Mouse (Mus musculus) kidney, adult 18-20 months (tissue): ENCODE measurements around the gene Tbc1d8.

ENCODE experiments used
- DNase-seq: peaks from one replicate; pipeline ENCODE4 v3.0.0; 2021

Tbc1d8 gene

DNA sequence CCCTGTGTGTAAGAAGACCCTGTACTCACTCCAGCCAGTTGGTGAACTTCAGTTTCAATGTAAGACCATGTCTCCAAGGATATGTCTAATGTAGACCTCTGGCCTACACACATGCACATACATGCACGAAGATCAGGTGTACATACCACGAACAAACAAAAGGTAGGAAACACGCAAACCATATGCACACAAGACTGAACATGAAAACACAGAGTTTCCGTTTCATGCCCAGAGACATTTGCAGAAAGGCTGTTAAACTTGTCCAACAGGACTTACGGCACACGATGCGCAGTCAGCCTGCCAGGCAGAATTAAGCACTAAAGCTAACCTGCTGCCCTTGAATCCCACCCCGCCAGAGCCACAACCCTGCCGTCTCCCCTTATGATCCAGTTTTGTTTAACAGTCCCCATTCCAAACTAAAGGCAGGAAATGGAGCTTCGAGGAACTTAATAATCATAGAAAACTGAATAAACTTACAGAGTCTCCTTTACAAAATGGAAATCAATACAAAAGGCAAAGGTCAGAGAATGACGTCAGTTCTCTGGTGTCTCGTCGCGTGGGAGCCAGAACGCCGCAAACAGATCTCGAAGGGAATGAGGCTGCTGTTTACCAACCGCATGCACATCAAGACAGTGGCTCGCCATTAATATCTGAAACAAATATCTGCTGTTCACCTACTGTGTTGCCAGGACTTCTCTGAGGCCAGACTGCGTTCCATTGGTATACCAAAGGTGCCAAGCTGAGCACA lies 33.1 kb downstream of the Tbc1d8 start:
- no peak for DNase-seq

DNA sequence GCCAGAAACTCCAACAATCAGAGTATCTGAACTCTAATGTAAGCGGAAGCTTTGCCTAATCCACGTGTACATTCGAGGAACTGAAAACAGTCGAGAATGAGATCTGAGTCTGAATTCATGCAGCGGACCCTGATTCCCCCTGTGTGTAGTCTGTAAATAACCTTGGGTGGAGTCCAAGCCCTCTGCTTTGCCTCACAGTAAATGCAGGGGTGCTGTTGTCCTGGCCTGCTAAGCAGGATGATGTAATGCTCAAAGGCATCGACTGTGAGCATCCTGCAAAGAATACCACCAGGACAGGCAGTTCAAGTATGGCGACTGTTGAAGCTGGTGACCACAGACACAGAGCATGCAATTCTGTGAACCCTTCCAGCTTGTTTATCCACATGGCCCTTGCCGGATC lies 34.8 kb downstream of the Tbc1d8 start:
- DNase-seq: no peak

DNA sequence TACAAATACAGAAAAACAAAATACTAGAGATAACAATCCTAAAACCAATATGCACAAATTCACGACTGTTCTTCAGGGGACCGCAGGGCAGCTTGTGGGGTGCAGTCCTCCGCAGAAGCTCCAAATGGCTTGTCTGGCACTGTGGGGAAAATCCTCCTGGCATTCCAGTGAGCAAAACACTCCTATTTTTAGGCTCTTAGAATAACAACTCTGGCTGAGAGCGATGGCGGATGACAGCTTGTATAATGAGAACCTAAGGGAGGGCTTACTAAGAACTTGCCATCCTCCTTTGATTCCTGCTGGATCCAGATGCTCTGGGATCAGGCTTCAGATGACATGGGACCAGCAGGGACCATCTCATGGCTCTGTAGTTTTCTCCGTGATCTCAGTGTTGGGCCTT lies 36.9 kb downstream of the Tbc1d8 start:
- no peak for DNase-seq

DNA sequence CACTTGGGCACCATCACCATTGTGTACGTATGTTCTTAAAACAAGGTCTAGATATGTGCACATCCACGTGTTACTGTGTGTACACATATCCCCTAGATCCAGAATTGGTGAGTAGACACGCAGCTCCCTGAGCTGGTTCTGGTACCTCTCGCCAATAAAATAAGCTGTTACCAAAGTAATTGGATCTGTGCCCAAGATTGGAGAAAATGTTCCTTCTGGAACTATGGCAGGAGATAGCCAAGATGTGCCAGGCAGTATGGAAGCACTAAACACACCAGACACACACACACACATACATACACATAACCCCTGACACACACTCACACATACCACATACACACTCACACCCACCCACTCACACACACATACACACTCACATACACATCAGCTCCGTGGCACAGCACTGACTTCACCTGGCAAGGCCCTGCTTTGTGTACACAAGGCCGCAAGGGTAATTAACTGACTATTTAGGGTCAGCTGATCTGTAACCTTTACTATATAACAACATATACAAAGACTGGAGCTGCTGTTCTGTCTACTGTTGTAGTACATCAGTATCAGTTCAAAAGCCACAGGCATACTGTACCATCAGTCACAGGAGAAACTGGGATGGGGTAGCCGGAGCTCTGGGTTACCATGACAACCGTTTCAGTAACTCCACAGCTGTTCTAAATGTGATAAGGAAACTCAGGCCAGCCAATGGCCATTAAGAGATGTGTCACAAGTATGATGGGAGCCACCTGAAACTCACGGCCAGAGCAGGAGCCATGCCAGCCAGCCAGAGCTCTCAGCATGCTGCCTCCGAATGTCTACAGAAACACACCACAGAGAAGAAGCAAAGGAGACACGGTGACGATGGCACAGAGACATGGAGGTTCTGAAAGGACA lies 38.6 kb downstream of the Tbc1d8 start:
- no peak for DNase-seq

DNA sequence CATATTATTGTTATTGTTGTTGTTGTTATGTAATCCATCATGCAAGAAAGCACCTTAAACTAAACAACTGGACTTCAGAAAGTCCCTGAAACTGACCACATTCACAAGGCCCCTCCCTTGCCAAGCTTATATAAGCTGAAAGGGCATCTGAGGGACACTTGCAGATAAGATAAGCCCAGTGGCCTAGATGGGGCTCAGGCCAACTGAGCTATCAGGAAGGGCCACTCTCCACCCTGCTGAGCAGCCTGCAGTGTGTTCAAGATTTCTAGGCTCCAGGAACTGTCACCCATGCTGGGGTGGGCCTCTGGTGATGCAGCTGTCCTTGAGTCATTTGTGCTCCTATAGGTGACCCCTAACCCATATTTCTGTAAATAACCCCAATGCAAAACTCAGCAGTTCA lies 39.9 kb downstream of the Tbc1d8 start:
- no peak for DNase-seq

DNA sequence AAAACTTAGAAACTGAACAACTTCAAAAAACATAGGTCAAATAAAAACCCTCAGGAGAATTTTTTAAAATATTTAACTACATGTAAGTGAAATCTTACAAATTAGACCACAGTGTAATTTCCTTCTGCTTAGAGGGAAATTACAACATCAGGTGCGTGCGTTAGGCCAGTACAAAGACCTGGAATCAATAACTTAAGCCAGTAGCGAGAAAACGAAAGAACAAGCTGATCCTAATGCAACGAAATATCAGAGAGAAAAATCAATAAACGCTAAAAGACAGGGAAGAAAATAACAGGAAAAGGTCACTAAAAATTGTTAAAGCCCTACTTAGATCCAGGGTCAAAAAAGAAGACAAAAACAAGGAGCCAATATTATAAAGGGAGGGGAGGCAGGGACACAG lies 44.3 kb downstream of the Tbc1d8 start:
- no peak for DNase-seq

DNA sequence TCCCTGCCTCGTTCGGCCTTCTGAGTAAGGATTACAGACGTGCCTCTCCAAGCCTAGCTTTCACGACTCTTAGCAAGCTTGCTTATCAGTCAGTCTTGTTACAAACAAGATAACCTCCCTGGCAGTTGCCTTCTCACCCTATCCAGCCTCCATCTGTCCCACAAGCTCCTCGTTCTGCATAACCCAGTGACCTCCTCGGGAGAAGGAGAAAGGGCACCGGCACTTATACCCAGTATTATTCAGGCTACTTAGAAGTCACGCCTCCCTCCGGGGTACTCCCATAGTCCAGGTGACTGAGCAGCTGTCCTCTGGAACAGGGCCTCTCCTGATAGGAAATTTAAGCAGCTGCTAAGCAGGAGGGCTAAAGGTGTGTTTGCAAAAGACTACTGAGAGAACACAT lies 48.5 kb downstream of the Tbc1d8 start:
- no peak for DNase-seq

DNA sequence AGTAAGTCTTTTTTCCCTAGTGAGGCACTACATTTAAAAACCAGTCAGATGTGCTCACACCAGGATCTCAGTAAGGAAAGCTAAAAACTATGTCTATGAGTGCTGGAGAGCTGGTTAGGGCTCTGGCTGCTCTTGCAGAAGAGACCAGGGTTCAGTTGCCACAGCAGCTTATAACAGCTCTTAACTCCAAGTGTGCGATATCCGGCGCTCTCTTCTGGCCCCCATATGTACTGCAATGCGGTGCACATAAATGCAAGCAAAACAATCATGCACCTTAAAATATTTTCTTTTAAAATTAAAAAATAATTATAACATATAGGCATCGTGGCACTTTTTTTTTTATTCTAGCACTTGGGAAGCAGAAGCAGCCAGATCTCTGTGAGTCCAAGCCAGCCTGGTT lies 49.5 kb downstream of the Tbc1d8 start:
- no peak for DNase-seq

DNA sequence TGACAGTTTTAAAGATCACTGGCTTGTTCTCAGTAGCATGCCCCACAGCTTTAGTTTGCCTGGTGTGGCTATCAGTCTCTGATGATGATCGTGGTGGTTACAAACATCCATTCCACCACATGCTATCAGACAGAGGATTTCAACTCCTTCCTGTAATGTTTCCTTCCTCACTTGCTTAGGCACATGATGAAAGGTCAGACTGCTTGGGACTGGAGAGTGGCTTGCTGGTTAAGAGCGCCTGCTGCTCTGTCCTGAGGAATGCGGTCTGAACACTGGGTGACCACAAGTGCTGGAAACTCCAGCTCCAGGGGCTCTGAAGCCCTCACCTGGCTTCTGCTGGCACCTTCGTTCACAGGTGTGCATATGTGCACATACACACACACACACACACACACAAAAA lies 50.3 kb downstream of the Tbc1d8 start:
- DNase-seq: no peak

DNA sequence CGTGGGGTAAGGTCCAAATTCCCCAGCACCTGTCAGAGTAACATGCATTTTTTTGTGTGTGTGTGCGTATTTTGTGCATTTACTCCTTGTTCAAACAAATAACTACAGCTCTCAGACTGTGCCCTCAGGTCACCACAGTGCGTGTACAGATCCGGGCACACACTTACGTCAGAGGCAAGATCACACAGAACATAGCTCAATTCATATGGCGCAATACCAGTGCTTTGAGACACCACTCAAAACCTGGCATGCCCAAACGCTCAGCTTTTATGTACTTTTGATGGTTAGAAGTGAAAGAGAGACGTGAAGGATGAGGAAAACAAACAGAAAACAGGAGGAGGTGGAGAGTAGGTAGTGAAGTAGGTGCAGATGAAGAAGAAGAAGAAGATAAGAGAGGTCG lies 53.1 kb downstream of the Tbc1d8 start:
- no peak for DNase-seq

DNA sequence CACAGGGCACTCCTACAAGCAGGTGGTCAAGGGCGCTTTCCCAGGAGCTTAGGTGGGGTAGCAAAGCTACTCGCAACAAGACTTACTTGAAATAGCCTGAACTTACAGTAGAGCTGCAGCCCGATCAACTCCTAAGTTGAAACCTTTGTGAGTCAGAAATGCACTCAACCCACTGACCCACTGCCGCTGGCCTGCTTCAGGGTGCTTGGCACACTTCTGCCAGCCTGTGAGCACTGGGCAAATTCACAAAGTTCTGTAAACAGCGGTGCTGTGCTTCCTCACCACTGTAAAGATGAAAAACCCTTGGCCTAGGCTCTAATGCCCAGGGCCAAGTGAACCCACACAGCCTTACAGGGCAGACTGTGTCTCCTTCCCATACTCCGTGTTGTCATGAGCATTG lies 57.6 kb downstream of the Tbc1d8 start:
- DNase-seq: no peak

DNA sequence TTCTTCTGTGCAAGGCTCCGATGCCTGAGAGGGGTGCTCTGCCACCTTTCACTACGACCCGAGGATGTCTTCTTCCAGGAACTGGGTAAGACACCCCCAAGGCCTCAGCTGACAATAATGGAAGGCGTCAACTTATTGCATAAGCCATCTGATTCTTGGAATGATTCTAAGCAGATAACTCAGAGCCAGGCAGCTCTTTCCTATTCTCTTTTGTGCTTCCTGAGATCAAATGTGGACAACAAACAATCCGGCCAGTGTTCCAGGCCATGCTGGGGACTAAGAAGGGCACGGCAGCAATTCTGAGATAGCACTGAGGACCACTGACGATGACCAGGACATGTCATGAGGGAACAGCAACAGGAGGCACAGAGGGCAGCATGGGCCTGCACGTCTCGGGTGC lies 59.7 kb downstream of the Tbc1d8 start:
- DNase-seq: no peak

DNA sequence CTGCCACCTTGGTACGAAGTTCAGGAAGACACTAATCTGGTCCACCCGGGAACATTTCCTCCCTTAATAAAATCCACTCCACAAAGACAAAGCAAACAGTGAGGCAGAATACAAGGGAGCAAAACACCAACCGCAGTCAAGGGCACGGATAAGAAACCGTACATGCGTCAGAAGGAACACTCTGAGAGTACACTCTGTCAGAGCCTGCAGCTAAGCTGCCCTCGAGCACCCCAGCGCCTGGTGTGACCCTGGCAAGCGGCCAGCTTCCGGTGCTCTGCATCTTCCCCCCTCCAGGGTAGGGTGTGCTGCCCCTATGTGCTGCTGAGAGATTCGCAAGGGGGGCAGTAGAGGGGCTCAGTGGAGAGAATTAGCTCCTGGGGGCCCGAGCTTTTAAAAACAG lies 60.7 kb downstream of the Tbc1d8 start:
- peak; percentile 42 for DNase-seq

DNA sequence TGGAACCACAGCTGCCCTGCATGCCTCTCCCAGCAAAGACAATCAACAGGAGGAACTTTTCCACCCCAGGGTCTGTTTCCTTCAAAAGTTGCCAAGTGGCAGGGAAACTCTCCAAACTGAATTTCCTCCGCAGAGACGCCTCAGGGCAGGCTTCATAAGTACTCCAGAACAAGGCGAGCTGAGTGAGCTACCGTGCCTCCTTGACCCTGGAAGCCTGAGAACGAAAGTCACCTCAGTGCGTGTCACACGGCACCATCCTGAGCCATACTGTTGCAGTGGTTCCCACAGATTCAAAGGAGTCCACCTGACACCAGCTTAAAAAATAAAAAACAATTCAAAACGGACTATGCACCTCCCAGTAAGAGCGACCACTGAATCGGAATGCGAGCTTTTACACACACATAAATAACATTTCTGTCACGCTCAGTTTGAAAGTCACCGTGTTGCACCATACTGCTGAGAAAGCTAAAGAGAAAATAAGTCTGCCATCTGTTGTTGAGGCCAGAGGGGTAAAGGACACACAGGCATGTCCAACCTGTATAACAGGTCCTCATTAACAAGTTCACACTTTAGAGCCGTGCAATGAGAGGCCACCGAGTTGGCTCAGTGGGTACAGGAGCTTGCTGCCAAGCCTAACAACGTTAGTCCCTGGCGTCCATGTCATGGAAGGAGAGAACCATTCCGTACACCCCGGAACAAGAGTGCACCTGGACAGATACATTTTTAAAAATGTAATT lies 68.3 kb downstream of the Tbc1d8 start:
- peak; percentile 27 for DNase-seq

DNA sequence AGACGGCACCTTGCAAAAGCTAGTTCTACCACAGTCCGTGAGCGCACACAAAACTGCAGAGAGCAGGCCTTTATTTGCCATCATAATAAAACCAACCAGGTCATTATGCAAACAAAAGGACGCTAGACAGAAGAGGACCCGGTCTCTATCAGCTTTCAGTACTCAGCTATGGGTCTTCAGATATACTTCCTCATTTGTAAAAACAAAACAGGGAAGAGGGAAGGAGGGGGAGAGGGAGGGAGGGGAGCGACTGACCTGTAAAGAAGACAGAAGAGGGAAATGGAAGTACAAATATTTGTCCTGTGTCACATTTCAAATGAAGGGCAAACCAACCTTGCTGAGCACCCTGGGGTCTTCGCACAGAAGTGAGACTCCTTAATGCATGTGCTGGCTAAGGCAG lies 69.9 kb downstream of the Tbc1d8 start:
- no peak for DNase-seq

DNA sequence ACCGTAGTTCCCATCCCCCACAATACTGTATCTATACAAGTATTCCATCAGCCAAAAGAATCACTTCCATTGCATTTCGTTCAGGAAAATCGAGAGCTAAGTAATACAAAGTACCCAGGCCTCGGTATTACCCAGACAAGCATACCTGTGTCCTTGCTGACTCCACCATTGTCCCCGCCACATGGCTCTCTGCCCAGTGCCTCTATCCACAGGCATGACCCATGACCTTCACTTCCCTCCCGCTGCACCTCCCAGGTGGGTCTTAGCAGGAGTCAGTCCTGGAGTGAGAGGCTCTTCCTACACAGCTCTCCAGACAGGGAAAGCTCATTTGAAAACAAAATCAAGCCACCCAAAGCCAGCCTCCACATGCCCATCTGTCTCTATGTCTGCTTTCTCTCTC lies 70.4 kb downstream of the Tbc1d8 start:
- DNase-seq: no peak

DNA sequence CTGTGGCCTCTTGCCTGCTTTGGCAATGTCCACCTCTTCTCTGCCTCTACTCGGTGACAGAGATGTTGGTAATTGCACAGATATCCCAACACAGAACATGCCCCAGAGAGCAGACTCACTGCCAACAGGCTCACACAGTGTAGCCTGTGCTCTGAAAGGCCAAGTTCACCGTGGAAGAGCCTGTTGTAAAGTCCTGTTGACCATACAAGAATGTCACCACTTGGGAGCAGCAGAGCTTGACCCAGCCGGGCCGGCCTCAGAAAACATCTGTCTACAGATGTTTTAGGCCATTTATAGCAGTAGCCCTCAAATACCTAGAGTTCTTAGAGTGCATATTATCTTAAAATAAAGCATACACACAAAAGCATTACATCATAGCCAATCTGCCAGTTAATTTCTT lies 71.4 kb downstream of the Tbc1d8 start:
- no peak for DNase-seq

DNA sequence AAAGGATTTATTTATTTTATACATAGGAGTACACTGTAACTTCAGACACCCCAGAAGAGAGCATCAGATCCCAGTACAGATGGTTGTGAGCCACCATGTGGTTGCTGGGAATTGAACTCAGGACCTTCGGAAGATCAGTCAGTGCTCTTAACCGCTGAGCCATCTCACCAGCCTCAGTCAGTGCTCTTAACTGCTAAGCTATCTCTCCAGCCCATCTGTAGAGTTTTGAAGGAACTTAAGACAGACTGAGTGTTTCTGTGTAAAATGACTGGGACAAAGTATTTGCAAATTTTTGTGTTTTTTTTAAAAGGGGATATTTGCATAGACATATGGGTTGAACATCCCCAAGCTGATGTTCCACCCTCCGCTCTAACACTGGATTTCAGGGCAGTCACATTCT lies 78.4 kb downstream of the Tbc1d8 start:
- DNase-seq: no peak

DNA sequence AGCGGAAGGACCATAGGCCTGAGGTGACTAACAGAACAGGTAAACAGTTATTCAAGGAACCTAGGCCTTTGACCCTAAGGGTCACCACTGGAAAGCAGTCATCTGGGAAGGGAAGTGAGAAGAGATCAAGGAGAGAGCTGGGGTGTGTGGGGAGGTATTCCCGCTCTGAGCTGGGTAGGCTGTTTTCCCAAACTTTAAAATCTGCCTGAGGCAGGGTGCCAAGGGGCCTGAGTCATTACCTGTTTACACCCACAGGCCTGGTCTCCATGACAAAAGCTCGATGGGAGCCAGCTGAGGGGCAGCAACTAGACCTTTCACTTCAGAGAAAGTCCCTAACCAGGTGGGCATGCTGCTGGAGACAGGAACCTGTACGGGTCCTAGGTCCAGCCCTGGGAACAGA lies 79.3 kb downstream of the Tbc1d8 start:
- DNase-seq: no peak

DNA sequence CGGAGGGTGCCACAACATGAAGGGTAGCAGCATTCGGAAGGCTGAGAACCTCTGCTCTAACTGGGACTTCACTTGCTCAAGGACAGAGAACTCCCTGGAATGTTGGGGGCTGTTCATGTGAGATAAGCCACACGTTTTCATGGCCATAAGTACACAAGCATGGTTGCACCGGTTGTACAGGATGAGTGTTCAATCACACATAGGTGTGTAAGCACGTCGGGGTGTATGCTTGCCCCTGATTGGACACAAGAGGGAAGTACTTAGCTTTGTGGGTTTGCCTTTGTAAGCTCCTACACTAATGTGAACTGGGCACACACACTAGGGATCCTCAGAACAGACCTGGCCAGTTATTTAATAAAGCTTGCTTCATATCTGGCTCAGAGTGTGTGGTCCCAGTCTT lies 80.3 kb downstream of the Tbc1d8 start:
- DNase-seq: no peak

DNA sequence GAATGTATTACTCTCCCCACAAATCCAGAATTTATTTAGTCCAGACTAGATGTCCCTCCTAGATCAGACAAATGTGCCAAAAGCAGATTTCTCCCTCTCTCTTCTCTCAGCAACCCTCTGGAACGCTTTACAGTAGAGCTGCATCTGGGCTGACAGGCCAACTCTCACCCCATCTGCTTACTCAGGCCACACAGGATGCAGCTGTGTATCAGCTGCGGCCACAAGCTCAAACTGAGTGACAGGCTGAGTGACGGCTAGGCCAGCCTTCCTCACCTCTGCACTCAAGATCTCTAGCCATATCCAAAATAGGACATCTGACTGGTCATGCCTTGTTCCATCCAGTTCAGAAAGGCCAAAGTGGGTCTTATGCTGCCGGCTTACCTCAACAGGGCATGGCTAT lies 82.2 kb downstream of the Tbc1d8 start:
- no peak for DNase-seq

DNA sequence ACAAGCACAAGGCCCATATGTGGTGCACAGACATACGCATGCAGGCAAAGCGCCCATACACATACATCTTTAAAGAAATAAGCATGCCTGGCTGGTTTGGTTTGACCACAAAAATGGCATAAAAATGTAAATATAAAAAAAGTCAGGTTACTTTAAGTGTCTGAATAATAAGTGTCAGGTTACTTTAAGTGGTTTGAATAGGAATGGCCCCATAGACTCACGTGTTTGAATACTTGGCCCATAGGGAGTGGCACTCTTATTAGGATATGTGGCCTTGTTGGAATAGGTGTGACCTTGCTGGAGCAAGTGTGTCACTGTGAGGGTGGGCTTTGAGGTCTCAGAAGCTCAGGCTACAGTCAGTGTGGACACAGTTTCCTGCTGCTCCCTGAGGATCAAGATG lies 83.9 kb downstream of the Tbc1d8 start:
- no peak for DNase-seq

DNA sequence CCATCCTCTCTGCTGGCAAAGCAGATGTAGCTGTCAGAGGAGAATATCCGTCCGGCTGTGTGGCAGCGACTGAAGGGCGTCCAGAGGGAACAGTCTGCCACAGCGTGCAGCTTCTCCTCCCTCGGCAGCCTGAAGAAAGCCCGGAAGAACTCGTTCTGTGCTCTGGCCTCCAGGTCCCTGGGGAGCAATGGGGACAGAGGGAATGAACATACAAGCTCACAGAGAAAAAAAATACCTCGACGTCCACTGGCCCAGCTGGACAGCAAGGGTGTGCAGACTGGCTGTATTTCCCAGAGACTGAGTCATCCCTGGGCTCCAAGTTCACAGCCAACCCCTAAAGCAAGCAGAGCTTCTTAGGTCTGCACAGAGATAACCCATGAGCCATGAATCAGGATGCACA lies 84.5 kb downstream of the Tbc1d8 start:
- DNase-seq: peak; percentile 20
